Mouse (Mus musculus) lung, adult 18-20 months (tissue): ENCODE data around the gene Yeats2.
"Not testable (repeated sequence)": the region's sequence is repeated elsewhere in the genome, so short reads cannot be mapped to it uniquely, and the experiment has no call there.

Experiments
- DNase-seq, 2 experiments: peaks; one replicate each; pipeline ENCODE4 v3.0.0; 2022; ENCODE audit warnings: mixed read lengths in 2 of 2

Yeats2 gene

DNA sequence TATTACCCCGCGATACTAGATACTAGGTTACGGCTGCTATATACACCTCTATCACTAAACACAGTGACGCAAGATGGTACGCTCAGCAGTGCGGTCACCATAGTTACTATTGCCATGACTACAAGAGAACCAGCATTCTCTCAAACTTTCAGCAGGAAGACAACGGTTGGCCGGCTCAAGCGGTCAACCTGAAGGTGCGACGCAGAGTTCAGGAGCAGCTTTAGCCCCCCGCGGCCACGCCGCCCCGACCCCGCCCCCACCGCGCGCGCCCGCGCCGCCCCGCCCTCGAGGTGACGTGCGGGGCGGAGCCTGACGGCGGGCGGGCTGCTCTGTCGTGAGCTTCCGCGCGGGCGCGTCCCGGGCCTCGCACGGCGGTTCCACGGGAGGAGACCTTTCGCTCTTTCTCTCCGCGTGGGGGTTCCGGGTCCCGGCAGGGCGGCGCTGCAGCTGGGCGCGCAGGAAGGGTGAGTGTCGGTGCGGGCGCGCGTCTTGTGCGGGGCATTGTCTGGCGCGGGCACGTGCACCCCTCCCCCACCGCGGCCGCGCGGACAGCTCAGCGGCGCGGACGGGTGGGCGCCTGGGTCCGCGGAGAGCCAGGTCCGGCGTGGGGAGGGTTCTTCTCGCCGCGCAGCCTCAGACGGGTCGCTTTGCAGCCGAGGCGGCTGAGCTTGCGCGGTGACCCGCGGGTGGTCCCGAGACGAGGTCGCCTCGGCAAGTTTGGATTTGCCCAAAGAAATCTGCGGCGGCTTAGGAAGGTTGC lies at the start of gene Yeats2:
TSS of gene Yeats2 (plus strand) at position 292 of the 760 bp plus-strand sequence.
- peak; percentile 80 to 81 for DNase-seq

DNA sequence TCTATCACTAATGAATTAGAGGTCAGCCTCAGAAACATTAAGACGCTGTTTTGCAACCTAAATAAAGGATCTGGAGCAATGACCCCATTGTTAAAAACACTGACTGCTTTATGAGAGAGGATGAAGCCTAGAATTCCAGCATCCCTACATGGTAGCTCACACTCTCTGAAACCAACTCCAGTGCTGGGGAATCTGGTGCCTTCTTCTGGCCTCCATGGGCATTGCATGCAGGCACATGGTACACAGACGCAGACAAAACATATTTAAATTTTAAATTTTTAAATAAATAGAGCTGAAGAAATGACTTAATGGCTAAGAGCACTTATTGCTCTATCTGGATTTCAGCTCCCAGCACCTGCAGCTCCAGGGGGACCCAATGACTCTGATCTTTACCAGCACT lies 44.9 kb upstream of the Yeats2 start:
- no peak for DNase-seq

DNA sequence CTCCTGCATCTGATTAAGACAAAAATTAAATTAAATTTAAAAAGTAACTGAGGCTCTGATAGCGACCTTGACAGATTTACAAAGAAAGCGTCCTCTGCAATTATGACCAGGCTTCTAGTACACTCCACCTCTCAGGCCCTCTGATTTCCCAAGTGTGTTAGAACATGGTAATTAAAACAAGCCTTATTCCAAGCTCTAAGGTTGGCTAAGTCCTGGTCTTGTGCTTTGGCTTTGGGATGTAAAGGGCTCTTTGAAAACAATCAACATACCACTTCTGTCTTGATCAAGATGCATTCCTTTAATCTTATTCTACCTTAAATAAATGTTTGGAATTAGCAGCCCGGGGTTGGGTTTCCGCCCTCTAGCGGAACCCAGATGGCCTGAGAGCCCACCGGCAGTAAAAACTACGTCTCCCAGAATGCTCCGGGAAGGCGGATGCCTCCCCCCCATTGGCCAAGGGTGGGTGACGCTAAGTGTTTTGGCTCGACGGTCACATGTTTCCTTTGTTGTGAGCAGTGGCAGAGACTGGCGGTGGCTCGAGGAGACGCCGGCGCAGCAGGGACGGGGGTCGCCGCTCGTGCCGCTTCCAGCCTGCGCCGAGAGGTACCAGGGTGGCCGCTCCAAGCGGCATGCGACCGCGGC lies 43.7 kb upstream of the Yeats2 start, which contains the start of gene Klhl24:
TSS of gene Klhl24 (plus strand) at position 474 of the 642 bp plus-strand sequence.
- peak; percentile 97 to 98 for DNase-seq

DNA sequence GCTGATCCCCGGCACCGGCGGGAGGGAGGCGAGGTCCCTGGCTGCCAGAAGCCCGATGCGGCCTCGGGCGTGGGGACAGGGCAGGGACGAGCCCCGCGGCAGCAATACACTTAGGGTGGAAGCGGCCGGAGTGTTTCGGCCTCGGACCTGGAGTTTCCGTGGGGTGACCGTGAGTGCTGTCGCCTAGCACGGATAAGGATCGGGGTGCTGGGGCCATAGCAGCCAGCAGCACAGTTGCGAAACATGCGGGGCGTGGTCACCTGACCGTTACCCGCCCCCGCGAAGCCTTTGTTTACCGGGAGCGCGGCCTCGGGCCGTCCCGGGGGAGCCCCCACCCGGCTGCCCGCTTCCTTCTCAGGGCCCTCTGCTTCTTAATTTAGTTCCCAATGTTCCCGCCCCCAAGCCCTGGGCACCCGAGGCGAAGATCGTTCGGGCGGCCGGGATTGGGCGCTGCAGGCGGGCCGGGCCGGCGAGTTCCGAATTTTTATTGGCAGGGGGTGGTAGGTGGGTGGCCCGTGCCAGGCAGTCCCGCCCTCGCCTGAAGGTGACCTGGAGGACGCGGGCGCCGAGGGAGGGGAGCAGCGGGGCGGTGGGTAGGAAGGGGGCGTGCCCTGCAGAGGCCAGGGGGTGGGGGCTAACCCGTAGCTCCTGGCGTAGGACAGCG lies 43.0 kb upstream of the Yeats2 start:
- DNase-seq, result peak; percentile 97 to 98

DNA sequence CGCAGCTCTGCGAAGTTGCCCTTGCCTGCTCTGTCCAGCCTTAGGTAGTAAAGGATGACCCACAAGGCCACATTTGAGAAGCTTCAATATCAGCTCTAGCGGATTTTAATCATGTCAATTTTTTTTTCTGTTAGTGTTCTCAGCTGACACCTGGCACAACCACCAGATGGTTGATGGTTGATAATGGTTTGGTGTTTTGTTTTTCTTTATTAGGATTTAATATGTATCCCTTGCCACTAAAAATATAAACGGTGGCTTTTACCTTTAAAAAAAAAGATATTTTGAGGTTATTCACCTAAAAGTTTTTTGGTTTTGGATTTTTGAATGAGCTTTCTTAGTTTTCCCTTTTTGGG lies 42.5 kb upstream of the Yeats2 start:
- no peak for DNase-seq

DNA sequence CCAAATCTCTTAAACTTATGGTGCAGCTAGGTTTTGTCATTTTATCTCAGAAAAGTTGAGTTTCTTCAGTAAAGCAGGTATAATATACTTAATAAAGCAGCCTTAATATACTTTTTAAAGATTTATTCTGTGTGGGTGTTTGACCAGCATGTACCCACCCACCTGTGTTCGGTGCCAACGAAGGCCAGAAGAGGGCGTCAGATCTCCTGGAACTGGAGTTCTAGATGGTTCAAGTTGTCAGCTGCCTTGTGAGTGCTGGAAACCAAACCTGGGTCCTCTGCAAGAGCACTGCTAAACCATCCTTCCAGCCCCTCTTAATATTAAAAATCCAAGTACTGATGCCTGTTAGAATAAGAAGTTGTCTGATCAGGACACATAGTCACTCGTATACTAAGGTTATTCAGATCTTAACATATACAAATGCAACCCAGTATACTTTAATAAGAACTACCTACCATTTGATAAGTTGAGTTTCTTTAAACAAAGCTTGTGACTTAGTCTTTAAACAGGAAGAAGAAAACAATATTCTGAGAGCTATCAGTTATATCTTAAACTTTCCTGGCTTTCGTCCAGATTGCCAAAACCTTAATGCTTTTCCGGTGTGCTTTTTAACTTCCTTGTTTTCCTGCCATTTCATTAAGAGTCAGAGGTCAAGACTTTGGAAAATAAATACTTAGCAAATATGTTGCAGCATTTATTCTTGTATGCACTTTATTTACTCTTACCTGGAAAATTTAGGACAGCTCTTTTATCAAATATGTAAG lies 41.8 kb upstream of the Yeats2 start:
- peak; percentile 24 to 26 for DNase-seq

DNA sequence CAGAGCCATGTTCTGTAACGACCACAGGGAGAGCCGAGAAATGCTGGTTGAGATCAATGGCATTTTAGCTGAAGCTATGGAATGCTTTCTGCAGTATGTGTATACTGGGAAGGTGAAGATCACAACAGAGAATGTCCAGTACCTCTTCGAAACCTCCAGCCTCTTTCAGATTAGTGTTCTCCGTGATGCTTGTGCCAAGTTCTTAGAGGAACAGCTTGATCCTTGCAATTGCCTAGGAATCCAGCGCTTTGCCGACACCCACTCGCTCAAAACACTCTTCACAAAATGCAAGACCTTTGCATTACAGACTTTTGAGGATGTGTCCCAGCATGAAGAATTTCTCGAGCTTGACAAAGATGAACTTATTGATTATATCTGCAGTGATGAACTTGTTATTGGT lies 33.9 kb upstream of the Yeats2 start:
- DNase-seq, result peak in 1 of 2 experiments; percentile 19

DNA sequence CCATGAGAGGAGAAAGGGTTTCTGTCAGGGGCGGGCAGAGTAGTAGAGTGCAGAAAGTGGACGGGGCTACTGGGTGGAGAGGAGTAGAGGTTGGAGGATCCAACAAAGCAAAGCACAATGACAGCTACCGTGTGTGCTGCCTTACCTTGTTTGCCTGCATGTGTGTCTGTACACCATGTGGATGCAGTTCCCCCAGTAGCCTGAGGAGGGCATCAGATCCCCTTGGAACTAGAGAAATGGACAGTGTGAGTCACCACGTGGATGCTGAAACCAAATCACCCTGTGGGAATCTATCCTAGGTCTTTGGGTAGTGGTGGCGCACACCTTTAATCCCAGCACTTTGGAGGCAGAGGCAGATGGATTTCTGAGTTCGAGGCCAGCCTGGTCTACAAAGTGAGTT lies 31.9 kb upstream of the Yeats2 start:
- DNase-seq, result no peak

DNA sequence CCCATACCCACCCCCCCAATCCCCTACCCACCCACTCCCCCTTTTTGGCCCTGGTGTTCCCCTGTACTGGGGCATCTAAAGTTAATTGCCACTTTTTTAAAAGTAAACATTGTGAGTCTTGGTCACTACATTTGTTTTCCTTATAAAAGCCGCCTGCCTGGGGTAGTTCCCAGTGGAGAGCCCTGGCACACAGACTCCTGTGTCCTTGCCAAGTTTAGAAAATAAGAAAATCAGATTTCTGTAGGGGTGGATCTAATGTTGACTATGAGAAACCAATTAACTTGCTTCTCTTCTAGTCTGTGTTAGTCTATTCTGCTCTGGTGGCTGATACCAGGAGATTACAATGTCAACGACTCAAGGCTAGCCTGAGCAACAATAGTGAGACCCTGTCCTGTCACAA lies 28.2 kb upstream of the Yeats2 start:
- no peak for DNase-seq

DNA sequence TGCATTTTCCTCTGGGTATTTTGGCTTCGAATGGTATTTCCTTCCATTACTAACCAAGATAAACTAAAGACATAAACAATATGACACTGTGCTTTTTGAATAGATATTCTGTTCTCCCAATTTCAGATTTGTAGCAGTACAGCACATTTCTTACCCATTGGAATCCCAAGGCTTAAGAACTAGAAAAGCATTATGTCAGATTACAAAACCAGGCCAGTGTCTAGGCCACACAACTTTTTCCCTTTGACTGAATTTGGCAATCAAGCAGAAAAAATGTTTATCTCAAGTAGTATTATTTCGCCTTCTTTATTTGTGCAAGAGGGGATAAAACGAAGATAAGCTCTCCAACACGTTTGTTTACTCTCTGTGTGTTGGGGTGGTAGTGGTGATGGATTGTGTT lies 24.8 kb upstream of the Yeats2 start:
- DNase-seq, result no peak

DNA sequence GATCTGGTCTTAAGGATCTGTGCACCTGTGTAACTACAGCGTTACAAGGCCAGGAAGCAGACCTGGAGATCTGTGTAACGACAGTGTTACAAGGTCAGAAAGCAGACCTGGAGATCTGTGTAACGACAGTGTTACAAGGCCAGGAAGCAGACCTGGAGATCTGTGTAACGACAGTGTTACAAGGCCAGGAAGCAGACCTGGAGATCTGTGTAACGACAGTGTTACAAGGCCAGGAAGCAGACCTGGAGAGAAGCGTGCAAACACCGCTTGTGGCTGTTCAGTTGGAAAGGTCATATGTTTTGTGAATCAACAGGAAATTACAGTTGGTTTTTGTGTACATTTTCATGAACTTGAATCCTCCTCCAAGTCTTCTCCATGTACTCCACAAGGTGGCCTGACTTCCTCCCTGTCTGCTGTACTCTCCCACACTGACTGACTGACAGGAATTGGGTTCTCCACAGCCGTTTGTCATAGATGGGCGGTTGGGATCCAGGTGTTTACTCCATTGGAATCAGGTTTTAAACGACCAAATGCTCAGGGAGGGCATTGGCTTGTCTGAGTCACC lies 14.5 kb upstream of the Yeats2 start:
- not testable (repeated sequence) for DNase-seq

DNA sequence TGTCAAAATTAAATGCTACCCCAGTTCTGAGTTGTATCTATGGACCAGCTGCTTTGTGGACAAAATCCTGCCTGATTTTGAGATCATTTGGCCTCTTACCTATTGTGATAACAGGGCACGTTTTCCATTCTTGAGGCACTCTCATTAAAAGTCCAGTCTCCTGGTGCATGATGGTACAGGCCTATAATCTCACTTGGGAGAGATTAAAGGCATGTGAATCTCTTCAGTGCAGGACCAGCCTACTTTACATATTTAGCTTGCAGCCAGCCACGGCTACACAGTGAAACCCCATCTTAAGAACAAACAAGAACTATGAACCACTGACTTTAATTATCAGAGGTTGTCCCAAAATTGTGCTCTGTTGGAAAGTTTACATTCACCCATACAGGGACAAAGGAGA lies 10.5 kb upstream of the Yeats2 start:
- DNase-seq, result no peak

DNA sequence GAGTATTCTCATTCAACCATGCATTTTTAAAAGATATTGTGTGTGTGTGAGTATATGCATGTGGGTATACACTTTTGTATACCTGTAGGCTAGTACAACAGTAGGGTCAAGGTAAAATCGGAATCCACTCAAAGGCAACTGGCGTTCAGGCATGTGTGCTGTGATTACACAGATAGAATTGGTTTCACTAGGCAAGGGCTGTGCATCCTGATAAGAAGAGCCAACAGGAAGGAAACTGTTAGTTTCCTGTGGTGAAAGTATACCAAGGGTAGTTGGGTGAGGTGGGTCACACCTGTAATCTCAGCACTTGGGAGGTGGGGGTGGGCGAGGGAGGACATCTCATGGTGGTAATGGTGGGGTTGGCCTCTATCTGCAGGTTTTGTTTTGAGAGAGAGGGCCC lies 3.7 kb downstream of the Yeats2 start:
- DNase-seq, result no peak

DNA sequence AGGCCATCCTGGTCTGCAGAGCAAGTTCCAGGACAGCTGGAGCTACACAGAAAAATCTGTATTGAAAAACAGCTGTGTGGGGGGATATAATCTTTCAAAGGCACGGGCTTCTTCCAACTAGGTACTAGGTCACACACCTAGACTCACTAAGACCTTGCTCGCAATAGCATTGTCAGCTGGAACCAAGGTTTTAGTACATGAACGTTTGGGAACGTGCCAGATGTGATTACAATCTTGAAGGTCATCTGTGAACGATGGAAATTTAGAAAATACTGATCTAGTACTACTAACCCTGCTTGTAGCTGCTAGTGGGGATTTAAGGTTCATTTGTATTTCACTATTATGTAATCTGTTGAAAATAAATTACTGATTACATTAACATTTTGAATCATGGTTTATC lies 11.1 kb downstream of the Yeats2 start:
- no peak for DNase-seq

DNA sequence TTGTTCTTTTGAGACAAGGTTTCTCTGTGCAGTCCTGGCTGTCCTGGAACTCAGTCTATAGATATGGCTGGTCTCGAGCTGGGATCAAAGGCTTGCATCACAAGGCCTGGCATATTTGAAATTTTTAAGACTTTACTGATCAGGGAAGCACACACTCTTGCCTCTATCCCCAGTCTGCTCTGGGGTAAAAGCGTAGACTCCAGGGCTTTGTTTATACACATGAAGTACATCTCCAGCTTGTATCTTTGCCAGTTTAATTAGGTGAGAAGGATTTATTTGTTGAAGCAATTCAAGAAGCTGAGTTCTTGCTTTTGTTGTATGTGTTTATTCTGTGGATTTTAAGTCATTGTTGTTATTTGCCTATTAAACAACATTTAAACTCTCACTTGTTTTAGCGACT lies 12.9 kb downstream of the Yeats2 start:
- no peak for DNase-seq

DNA sequence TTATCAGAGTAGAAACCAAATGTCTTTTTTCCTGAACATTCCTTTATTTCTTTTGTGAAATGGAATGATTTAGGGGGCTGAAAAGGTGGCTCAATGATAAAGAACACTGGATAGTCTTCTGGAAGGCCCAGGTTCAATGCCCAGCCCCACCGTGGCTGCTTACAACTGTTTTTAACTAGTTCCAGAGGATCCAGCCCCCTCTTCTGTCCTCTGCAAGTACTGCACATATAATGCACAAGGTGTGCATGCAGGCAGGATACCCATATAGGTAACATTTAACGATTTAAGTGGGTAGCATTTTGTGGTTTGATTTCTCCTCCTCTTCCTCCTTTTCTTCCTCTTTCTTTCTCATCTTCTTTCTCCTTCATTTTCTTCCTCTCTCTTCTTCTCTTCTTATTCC lies 19.3 kb downstream of the Yeats2 start:
- DNase-seq, result no peak

DNA sequence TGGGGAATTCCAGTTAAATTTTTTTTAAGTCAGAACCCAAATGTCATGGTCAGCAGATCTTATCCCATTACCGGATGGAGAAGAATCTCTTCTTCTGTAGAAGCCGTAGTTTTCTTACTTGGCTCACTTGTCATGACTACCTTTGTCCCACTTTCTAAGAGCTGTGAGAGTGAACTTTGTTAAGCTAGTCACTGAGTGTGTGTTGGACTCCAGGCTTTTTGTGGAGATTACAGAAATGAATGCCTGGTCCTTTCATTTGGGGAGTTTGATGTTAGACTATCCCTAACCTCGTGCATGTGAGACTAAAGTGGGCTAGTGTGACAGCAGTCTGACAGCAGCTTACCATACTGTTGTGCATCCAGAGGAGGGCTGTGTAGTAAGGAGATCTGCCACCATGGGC lies 28.2 kb downstream of the Yeats2 start:
- DNase-seq, result no peak

DNA sequence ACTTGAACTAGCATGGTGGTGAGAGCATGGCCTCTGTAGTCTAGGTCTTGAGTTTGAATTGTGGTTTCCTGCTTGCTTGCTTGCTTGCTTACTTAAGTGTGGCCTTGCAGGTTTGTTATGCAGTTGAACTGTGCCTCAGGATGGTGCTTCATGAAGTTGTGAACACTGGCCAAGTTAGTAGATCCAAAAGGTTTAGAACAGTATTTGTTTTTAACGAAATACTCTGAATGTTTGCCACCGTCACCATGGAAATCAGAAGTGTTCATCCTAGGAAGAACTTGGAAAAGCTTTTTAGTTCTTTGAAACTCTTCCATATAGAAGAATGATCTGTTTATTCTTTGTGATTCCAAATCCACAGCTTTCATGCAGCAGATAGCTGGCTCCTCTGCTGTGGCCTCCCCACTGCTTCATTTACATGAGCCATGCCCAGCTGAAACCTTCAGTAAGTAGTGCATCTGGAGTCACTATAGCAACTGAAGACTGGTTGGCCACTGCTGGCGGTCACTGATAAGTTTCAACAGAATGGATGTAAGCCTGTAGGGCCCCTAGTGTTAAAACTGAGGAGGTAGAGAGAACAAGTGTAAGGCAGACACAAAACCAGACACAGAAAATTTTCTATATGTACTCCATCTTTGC lies 28.7 kb downstream of the Yeats2 start:
- peak in 1 of 2 experiments; percentile 35 for DNase-seq

DNA sequence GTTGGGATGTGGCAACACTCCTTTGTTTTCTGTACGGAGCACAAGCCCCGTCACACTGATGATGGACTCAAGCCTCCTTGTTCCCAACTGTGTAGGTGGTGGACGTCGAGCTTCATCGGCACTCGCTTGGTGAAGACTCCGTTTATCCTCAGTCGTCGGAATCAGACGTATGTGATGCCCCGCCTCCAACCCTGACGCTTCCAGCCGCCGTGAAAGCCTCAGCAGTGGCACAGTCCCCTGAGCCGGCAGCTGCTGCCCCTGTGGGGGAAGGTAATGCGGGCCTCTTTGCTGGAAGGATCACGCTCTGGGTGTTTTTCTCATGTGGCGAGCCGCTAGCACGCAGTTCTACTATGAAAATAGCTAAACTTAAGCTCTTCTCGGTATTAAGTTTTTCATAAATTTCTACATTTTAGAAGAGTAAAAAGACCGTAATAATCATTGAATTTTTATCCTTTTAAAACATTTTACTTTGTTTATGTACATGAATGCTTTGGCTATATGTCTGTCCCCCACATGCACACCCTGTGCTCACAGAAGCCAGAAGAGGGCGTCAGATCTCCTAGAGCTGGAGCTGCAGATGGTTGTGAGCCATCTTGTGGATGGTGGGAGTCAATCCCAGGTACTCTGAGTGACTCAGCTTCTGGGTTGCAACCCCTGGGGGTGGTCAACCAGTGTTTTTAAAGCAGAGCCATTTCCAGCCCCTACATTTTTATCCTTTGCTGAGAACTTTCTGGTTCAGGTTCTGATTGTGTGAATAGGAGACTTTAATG lies 38.7 kb downstream of the Yeats2 start:
- DNase-seq, result no peak

DNA sequence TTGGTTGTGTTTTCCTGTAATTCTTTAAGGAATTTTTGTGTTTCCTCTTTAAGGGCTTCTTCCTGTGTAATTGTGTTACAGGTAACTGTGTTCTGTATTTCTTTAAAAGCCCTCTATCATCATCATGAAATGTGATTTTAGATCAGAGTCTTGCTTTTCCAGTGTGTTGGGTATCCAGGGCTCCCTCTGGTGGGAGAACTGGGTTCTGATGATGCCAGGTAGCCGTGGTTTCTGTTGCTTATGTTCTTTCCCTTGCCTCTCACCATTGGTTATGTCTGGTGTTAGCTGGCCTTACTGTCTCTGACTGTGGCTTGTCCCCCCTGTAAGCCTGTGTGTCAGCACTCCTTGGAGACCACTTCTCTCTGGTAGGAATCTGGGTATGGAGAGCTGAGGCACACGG lies 44.5 kb downstream of the Yeats2 start:
- DNase-seq, result peak in 1 of 2 experiments; percentile 16

DNA sequence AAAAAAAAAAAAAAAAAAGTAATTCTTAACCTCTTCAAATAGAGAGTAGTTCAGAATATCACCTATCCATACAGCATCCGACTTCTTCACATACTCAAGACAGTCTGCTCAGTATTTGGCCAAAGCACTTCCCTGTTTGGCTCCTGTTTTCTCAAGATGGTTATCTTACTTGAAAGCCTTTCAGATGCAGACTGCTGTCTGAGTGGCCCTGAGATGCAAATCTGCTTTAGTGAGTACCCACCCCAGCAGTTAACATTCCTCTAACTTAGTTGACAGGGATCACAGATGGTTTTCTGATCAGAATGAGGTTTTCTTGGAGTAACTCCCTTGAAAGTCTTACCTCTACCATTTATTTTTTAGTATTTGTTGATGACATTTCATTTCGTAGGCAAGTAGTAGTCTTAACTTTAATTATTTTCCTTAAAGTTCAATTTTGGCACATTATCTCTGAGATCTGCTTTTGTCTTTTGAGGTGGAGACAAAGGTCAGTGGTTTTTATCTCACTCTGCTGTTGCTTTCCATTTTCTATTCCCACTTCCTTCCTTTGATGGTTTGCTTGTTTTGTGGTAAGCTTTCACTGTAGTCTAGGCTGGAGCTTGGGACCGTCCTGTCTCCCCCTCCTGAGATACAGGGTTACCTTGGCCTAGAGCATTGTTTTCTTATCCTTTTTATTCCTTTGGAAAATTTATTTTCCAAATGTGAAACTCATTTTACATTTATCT lies 50.5 kb downstream of the Yeats2 start:
- DNase-seq, result no peak
